Comparison of ENCODE assay signal across 16 mouse cellular contexts in the genomic region with DNA sequence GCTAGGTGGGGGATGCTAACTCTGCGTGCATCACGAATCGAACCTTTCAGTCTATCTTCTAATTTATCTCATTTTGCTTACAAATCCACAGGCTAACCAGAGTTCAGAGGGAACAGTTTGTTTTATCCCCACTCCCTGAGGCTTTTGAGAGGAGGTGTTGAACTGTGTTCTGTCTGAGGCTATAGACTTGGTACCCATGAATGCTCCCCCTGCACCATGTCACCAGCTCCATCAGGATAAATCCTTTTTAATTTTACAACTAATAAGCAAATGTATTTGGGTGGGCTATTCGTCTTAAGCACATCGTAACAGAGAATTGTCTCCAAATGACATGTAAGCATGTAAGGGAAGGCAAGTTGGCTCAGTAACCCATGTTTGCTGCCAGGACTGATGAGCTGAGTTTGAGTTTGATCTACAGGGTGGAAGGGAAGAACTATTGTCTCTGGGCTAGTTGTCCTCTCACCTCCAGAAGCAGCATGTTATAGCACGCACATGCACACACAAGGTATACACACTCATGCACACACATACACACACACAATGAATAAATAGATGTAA.
"Had no signal": no experiment of that assay in that cellular context is flagged by ENCODE, and none has a peak within 500 bp of the region (broad histone marks: within the 10 kb centered on the region; RNA-seq: fewer than 3 reads in every experiment).

No protein-coding gene starts in this region.

- H3K27me3 ChIP-seq: neural tube, embryonic 13.5 days; neural tube, embryonic 15.5 days; stomach, embryonic 15.5 days had no signal

- DNase-seq: retina, postnatal 1 day; right cerebral cortex, adult 18-20 months; right cerebral cortex, postnatal 14 days; right cerebral cortex, postnatal 25 days; right cerebral cortex, postnatal 4 days; spleen, adult 18-20 months; thymus, adult 18-20 months; thymus, adult 2 months; thymus, postnatal 14 days; thymus, postnatal 25 days; thymus, postnatal 36 days; thymus, postnatal 4 days had no signal

- H3K9ac ChIP-seq: neural tube, embryonic 13.5 days; neural tube, embryonic 15.5 days; stomach, embryonic 15.5 days had no signal

- H3K9me3 ChIP-seq: neural tube, embryonic 13.5 days; neural tube, embryonic 15.5 days; stomach, embryonic 15.5 days had no signal

- H3K27ac ChIP-seq: neural tube, embryonic 13.5 days; neural tube, embryonic 15.5 days; stomach, embryonic 15.5 days; stomach, postnatal 0 days had no signal

- H3K4me2 ChIP-seq: neural tube, embryonic 13.5 days; neural tube, embryonic 15.5 days; stomach, embryonic 15.5 days had no signal

- H3K36me3 ChIP-seq: neural tube, embryonic 13.5 days; neural tube, embryonic 15.5 days; stomach, embryonic 15.5 days had no signal

- H3K4me3 ChIP-seq: neural tube, embryonic 13.5 days; neural tube, embryonic 15.5 days; stomach, embryonic 15.5 days had no signal

- H3K4me1 ChIP-seq: neural tube, embryonic 13.5 days had no signal
